Mouse (Mus musculus) ovary, postnatal 14 days (tissue): ENCODE measurements at regions not wholly inside any gene's neighbourhood (a gene's known extent, or its start where the extent isn't known, plus 50 kb on each side); places are given as distances from the start of the nearest gene placed in this dataset.
"Not testable (repeated sequence)": the region's sequence is repeated elsewhere in the genome, so short reads cannot be mapped to it uniquely, and the experiment has no call there.

Experiments used
- DNase-seq: peaks from one replicate; pipeline ENCODE4 v3.0.0; 2022; ENCODE audit warnings: low spot score

DNA sequence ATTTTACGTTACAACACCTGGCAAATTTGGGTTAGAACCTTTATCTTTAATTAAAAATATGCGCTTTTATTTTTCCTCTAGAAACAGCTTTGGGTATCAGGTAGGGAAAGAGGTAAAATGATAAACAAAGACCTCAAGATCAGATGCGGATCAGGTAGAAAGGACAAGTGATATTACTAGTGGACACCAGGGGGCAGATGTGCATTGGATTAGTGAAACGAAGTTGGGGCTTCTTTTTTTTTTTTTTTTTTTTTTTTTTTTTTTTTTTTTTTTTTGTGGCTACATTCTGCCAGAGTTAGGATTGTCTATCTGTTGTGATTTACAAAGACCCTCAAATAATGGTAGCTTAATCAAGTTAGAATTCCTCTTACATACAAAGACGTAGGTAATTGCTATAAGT is 153.8 kb downstream of the Cd109 start:
- DNase-seq, result peak; percentile 15

DNA sequence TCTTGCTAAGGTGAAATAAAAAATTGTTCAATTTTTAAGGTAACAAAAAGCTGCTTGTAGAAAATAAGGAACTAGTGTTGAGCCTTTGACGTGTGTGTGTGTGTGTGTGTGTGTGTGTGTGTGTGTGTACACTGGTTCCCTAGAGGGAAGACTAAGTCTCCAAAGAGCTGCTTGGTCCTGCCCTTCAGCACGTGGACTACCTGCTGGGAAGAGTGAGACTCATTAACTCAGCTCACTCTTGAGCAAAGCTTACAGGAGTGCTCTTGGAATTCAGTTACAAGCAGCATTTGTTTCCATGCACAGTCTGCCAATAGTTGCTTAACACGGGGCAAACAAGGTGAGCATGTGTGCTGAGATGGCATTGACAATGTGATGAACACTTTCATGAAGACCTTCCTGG is 158.6 kb downstream of the Cd109 start:
- no peak for DNase-seq

DNA sequence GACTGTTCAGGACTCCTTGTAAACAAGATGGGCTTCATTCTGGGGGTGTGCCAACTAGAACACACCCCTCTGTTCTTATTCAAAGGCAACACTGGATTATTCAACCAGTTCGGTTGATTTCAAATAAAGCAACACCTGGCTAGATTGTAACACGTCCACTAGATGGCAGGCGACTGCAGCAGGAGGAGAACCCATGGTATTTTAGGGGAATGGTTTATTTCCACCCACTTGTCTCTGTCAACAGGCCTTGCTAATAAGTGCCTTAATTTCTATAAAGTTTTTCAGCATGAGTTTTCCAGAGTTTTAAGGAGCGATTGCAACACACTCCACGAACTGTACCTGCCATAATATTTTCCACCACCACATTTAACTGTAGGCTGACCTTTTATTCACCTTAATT is 160.1 kb downstream of the Cd109 start:
- peak; percentile 22 for DNase-seq

DNA sequence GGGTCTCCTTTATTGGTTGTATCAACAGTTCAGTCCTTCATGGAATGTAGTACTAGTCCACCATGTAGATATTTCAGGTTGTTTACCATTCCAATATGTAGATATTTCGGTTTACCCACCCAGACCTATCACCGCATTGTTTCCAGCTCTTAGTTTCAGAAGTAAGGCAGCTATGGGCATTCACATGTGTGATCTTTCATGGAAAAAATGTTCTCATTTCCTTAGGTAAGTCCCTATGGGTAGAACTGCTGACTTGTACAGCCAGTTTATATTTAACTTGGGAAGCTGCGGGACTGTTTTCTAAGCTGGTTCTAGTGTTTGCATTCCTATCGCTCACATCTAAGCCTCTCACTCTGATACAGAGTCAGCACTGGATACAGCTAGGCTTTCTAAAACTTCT is 165.2 kb downstream of the Cd109 start:
- DNase-seq, result no peak

DNA sequence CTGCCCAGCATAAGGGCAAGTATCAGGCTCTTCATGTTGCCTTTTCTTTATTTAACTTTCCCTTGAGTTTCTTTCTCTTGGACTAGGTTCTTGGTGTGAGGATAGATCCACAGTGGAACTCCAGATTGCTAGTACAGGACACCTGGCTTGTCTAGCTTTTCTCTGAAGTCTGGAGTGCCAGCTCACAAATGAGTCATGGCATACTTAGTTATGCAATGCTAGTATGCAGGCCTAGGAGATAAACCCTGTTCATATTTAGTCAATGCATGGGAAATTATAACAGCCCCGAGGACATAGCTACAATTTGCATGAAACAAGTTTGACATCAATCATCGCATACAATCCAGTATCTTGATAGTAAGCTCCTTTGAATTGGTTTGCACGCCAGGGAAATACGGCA is 167.0 kb downstream of the Cd109 start:
- no peak for DNase-seq

DNA sequence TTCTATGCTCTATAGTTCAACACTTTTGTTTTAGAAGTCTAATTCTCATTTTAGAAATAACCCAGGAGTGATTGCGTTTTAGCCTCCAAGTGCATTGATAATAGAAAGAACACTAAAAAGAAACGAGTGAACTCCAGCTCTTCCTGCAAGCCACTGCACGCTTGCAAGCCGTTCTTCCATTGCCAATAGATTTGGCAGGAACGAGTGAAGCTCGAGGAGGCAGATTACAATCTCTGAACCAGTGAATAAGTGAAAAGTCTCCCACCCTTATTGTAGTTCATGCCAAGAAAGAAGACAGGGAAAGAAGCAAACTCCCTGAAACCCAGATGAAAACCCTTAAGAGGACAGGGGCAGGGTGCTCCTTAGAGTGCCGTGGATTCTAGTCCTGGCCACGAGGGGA is 167.5 kb downstream of the Cd109 start:
- DNase-seq, result no peak

DNA sequence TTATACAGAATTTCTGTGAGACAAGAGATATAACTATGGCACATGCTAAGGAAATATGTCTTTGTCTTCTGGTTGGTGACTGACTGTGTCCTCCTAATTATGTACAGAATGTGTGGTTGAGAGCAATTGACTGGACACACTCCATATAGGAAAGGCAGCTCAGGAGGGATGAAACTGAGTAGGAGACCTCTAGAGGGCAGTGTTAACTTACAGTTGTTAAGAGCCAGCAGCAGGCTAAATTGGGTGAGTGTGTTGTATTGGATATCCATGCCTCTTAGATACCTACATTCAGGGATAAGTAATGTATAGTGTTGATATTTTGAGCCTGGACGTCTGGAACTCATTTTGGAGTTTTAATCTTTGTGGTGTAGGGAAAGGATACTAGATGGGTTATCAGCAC is 172.5 kb downstream of the Cd109 start:
- peak; percentile 15 for DNase-seq

DNA sequence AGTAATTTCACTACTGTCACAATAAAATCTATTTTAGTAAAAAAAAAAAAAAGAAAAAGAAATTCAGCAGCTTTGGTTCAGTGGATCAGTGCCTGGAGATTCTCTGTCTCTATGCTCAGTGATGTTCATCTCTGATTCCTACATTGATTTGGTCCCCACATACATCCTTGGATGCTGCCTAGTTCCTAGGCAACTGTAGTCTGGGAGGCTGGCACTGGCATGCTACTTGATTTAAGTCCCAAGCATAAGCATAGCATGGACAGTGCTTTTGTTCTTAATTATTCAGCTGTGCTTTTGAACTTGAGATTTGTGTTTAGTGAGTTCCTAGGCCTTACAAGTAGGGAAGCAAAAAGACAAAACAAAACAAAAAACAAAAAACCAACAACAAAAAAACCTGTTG is 174.4 kb downstream of the Cd109 start:
- DNase-seq, result no peak

DNA sequence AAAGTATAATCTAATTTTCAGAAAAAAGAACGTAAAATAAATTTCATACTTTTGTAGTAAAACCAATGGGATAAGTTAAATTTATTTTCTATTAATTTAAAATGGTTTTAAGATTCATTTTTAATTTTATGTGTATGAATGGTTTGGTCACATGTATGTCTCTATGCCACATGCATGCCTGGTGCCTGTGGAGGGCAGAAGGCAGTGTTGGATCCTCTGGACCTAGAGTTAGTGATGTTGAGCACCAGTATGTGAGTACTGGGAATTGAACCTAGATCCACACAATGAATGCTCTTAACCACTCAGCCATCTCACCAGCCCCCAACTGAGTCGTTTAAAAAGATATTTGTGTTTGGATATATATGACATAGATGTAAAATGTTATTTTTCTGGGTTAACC is 174.8 kb downstream of the Cd109 start:
- DNase-seq, result no peak

DNA sequence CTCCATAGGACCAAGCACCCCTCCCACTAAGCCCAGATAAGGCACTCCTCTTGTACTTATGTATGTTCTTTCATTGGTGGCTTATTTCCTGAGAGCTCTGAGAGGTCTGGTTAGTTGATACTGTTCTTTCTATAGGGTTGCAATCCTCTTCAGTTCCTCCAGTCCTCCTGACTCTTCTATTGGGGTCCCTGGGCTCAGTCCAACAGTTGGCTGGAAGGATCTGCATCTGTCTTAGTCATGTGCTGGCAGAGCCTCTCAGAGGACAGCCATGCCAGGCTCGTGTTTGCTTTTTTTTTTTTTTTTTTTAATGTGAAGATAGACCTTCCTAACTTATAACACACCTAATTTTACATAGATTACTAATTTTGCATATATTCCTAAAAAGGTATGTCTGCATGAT is 180.5 kb downstream of the Cd109 start:
- DNase-seq, result no peak

DNA sequence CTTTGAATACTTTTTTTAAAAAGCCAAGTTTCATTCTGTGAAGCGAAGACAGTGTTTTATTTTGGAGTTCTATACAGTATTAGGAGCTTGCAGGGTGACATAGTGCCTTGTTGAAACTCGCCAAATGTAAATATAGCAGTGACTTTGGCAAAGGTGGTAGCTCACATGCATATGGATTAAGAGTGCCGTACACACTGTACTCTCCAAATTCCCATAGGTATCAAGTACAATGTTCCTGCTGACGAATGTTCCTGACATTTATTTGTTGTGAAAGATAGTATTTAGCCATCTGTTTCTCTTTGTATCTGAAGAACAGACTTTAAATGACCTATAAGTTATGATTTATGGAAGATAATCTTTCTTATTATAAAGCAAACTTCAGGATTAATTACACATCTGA is 201.9 kb downstream of the Cd109 start:
- DNase-seq, result no peak

DNA sequence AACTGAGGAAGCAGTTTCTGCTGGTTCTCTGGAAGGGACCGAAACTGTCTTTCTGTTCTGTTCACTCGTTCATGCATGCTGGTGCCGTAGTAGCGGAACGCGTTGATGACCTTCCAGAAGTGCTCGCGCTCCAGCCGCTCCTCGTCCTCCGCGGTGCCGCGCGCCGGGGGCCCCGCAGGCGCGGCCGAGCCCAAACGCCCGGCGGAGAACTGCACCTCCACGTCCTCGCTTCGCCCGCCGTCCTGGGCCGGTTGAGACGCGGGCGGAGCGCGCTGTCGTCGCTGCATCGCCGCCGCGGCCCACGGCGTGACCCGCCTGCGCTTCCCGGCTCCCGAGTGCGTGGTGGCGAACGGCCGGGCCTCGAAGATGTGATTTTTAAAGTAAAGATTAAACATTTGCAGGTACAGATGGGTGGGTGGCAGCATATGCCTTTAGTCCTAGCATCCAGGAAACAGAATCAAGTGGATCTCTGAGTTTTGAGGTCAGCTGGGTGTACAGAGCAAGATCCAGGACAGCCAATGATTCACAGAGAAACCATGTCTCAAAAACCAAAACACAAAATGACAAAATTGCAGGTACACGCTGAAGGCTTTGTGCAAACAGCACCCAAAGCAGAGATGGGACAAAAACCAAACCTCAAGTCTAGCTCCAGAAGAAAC is 206.3 kb downstream of the Cd109 start:
- DNase-seq, result not testable (repeated sequence)

DNA sequence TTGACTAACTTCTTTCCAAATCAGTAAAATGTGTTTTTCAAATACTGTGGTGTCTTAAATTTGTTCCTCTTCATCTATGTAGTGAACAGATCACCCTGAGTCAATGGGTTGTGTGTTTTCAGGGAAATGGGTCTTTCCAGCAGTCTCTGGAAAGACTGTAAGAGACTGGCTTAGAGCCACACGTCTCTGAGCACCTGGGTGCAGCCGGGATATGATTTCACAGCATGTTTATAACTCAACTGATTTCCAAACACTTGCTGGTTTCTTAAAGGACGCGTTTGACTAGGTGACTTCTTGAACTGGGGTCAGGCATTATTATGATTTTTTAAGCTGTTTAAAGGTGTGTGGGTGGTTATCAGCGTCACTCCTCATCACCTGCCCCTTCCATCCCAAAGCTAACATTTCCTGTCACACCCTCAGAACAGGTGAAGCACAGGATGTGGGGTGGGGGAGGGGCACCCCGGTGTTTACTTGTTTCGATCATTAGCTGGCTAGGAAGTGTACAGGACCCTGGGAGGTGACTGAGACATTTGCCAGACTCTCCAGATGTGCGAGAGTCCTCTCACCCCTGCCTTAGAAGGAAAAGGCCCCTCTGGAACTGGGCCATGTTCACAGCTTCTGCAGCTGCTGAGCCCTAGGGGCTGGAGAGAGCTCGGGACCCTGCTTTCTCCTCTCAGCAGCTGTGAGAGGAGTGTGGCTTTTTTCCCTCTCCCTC is 229.8 kb downstream of the Cd109 start:
- no peak for DNase-seq

DNA sequence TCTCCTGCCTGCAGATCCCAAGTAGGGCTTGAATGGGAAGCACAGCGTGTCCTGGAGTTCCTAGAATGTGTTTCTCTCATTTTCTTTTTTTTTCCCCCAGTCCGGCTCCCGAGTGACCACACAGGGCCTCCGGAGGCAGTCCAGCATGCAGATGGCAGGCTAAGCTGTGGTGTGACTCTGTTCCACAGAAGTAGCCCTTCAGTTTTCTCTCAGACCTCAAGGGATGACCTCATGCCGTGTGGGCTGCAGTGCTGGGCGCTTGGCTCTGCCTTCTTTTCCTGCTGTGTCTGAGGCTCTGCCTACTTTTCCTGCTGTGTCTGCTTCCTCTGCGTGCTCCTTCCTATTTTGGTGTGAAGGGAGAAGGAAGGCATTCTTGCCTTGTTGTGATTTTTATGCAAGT is 230.8 kb downstream of the Cd109 start:
- no peak for DNase-seq

DNA sequence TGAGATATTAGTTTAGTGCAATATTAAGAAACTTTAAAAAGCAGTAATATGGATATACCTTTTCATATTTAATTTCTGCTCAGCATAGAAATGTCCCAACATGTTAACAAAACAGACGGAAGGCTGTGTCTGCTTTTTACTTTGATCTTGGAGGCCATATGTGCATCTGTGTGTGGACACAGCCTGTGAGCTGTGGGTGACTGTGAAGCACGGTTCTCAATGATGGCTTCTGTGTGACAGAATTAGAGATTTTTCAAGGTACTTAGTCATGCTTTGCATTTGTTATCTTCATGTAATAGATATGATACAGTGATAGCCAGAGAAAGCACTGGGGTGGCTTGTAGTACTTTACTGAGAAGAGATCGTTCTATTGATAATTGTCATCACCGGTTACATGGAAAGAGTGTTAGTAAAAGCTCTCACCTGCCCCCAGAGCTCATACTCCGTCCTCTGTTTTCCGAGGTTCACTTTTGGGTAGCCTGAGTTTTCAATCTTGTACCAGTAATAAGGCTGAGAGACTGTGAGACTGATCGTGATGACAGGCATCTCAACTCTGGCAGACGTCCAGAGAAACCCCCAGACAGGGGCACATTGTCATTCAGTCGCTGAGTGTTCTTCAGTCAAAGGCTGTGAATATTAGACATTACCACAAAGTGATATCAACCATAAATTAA is 232.7 kb downstream of the Cd109 start:
- DNase-seq, result no peak

DNA sequence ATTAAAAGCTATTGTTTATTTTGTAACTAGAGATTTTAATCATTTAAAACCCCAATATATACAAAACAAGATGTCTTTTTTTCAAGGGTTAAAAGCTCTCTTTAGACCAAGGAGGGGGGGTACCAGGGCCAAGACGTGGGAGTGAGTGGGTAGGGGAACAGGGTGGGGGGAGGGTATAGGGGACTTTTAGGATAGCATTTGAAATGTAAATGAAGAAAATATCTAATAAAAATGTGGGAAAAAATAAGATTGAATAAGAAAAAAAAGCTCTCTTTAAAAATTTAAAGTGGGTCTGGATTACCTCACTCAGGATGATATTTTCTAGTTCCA is 233.2 kb downstream of the Cd109 start:
- DNase-seq, result not testable (repeated sequence)

DNA sequence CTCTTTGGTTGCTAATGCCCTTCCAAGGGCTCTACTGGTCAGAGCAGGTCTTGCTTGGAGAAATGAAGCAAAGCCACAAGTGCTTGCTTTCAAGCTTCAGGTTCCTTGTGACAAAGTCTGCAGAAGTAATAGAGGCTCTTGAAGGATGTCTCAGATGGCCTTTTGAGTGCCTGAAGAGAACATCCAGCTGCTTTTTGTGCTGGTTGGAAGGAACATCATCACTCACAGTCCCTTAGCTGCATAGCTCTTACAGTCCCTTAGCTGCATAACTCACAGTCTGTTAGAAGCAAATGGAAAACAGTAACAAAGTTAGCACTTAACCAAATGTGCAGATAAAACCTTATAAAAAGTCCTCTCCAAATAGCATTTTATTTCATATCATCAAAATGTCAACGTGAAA is 241.6 kb downstream of the Cd109 start:
- DNase-seq, result no peak

DNA sequence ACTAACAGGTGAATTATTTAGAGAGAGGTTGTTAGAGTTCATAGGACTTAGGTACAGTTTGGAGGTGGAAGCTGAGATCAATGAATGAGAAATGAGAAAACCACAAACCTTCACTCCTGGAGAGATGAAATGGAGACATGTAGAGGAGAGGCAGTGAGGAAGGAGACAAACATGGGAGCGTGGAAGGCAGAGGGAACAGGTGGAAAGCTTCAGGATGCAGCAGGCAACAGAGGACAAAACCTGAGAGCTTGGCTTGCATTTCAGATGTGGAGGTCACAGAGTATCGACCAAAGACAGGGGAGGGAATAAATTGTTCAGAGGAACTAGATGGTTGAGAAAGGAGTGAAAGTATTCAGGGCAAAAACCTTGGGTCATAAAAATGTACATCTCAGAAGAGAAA is 244.6 kb downstream of the Cd109 start:
- DNase-seq, result no peak

DNA sequence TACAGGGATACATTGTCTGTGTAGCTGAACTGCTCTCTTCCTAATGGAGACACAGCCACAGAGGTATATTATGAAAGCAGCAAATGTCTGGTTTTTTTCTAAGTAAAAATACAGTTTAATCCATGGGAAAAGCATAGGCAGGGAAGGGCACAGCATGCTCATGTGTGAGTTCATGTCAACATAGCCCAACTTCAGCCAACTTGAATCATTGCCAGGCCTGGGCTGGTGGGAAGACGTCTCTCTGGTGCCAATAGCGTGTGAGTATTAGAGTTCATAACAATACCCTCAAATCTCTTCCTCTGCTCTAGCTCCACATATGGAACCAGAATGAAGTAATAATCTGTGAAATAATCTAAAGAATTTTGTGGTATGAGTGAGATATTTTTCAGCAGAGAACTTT is 257.2 kb downstream of the Cd109 start:
- no peak for DNase-seq

DNA sequence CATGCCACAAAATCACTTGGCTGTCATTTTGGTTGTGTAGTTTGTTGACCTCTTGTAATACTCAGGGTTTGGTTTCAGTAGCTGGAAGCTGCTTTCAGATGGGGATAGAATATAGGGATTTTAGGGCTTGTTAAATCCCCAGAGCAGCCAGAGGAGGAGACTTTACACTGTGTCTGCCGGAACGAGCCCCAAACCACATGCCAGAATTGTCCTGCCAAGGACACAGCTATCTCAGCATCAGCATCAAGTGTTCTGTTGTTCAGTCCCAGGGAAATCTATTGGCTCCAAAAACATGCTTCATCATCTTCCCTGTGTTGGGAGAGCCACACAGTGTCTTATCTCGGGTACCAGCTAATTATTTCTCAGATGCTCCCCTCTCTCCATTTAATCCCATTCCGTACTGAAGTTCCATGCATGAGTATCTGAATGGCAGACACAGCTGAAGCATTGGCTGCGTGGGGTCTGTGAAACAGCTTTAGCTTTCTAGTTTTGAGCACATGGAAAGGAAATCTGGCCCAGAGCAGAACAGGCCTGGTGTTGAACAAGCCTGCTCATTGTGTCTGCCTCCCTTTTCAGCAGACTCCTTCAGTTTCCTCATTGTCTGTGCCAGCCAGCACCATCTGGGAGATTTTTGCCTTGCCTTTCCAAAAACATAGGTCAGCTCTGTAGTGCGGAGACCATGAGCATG is 264.8 kb downstream of the Cd109 start:
- DNase-seq, result no peak

DNA sequence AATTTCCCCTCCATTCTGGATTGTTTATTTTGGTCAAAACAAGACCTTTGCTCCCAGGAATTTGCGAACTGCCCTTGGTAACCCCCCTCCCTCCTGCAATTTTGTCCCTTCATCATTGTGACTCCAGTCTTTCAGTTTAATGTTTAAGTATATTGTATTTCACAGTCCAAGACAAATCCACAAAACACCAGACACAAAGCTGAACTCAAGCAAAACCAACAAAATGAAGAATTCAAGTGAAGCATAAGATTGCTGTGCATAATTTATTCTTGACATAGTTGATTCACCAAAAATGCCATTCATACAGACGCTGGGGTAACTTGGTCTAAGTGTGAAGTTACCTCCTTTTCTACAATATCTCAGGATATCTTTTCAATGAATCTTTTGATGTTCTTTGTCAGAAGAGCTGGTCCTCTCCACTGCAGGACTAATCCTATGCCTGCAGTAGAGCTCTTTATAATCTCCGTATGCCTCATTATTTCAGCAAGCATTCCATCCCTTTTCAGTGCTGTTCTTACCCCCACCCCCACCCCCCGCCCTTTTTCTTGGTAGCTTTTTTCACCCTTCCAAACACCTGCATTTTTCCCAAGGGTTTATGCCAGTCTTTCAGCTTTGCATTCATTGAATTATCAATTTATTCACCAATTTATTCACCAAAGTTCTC is 265.4 kb downstream of the Cd109 start:
- no peak for DNase-seq

DNA sequence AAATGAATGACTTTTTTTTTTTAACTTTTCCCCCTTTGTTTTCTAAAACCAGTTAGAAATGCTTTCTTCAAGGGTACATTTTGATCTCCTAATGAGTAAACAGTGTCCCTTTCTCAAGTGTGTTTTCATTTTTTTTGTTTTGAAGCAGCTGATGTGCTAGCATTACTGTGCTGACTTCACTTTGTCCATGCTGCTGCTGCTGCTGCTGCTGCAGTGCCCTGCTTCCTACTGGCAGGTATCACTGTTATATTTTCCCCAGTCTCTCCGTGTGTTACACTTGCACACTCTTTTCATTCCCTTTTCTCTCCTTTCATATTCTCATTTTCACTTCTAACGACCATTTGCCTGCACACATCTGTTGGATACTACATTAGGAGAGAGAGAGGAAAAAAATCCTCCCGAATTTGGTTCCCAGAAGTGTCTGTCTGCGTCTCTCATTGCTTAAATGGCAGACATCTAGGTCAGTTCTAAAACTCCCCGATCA is 266.0 kb downstream of the Cd109 start:
- no peak for DNase-seq
